Mouse (Mus musculus) CD8-positive naive resting alpha-beta T cell, adult 2 months (primary cell): ENCODE measurements around the gene Abtb2.

ENCODE experiments used
- DNase-seq, 2 experiments: peaks; one replicate each; pipeline ENCODE4 v3.0.0; 2022; ENCODE audit warnings: low read depth in 2 of 2, low spot score in 2 of 2

Gene Abtb2

GRCm38 (mm10) chr2:103613865-103614264 lies 47.8 kb downstream of the Abtb2 start:
- no peak for DNase-seq

DNA sequence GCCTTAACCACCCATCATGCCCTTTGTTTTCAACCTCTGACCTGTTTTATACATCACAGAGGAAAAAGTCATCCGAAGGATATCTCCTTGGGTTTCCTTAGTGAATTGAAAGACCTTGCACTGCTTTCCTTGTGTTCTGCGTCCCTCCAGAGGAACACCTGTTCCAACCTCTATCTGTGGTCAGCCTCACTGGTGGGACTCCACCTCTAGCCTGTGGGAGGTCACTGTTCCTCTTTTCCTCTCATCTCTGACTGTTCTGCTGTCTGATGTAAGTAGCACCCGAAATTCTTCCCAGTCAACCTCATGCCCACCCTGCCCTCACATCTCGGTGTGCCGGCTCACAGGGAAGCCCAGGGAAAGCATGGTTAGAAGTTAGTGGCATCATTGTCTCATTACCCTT lies 48.9 kb downstream of the Abtb2 start:
- DNase-seq: no peak

DNA sequence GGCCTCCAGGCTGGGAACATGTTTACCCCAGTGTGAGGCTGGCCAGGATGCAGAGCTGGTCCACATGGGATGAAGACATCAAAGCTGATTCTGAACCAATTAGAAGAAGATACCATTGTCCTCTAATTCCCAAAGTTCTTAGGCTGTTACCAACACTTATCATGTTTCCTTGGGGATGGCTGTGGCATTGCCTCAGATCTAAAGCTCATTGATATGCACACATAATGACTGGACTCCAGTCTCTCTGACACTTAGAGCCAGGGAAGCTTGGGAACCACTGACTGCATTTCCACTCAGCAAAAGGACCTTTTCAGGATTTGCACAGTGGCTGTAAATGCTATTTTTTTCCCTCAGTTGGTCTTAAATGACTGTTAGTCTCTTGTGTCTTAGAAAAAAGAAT lies 52.3 kb downstream of the Abtb2 start:
- DNase-seq: no peak

GRCm38 (mm10) chr2:103622950-103623349 lies 56.8 kb downstream of the Abtb2 start:
- no peak for DNase-seq

GRCm38 (mm10) chr2:103625349-103625932 lies 59.3 kb downstream of the Abtb2 start:
- no peak for DNase-seq

- no peak for DNase-seq
These were observed 61.0 kb downstream of the Abtb2 start for GRCm38 (mm10) chr2:103627101-103627500.

GRCm38 (mm10) chr2:103629956-103630355 lies 63.8 kb downstream of the Abtb2 start:
- DNase-seq: no peak

DNA sequence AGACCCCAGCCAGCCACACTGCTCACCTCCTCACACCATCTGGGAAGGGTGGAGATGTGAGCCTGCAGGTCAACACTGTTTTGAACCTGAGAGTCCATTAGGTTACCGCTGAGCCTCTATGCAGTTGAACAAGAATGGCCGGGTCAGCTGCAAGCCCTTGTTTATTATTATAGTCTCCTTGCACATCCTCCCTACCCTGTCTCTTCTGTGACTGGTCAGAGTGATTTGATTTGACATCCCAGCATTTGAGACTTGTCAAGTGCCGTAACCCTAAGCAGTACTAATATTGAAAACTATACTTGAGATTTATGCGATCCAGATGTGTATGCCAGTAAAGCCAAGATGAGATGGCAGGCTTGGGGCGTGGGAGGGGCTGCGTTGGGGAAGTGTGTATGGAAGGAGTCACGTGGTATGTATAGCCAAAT lies 65.2 kb downstream of the Abtb2 start:
- no peak for DNase-seq

DNA sequence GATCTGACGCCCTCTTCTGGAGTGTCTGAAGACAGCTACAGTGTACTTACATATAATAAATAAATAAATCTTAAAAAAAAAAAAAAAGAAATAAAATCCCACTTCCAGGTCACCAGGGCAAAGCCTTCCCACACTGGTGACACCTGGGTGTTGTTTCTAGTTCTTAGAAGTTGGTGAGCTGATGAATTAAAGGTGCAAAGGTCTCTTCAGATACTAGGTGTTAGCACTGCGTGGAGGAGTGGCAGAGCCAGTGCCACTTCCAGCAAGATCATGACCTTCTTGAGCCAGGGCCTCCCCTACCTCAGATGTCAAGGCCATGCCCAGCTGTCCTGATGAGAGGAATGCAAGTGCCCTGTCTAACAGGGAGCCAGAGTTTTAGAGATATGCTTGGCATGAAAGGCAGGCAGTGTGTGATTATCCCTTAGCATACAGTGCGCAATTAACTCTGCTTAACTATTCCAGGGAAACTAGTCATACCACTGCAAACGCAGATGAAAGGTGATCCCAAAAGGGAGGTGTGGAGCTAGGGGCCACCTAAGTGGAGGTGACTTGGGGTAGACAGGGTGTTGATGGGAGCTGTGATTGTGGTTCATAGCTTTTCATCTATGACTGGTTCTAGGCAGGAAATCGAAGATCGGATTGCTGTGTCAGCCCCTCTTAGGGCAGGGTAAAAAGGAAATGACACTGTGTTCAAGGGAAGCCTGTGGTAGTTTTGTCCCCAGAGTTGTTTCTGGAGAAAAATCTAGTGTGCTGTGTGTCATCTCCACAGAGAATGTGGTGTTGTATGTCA lies 66.2 kb downstream of the Abtb2 start:
- peak; percentile 39 to 55 for DNase-seq

GRCm38 (mm10) chr2:103632926-103633250 lies 66.8 kb downstream of the Abtb2 start:
- no peak for DNase-seq

DNA sequence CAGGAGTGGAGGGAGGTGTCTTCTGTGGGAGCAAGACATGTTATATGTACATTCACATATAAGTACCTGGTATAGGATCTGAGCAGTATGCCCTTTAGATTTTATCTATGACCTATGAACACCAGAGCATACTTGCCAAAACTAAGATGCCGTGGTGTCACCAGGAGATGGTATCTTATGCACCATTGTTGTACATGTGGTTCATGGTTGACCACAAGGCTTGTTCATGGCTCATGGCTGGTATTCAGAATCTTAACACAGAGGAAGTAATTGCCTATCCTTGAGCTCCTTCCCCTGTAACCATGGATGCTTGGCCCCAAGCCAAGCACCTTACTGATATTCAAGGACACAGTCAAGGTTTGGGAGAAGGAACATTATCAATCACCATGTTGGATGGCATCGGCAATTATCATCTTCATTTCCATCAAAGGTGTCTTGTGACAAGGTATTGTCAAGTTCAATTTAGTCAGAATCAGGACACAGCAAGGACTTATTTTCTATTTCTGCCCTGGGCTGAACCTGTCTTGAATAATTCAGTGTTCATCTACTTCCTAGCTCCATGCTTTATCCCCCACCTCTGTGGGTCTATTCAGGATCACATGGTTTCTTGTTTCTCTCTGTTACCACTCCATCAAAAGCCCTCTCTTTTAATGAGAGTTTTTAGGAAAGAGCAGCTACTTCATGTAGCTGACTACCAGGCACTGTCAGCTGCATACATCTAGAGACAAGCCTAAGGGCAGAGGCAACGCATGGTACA lies 69.8 kb downstream of the Abtb2 start:
- DNase-seq: no peak

GRCm38 (mm10) chr2:103637385-103637784 lies 71.3 kb downstream of the Abtb2 start:
- DNase-seq: no peak

- no peak for DNase-seq
These were observed 71.8 kb downstream of the Abtb2 start for GRCm38 (mm10) chr2:103637943-103638342.

- DNase-seq: no peak
These were observed 73.6 kb downstream of the Abtb2 start for GRCm38 (mm10) chr2:103639701-103640100.

DNA sequence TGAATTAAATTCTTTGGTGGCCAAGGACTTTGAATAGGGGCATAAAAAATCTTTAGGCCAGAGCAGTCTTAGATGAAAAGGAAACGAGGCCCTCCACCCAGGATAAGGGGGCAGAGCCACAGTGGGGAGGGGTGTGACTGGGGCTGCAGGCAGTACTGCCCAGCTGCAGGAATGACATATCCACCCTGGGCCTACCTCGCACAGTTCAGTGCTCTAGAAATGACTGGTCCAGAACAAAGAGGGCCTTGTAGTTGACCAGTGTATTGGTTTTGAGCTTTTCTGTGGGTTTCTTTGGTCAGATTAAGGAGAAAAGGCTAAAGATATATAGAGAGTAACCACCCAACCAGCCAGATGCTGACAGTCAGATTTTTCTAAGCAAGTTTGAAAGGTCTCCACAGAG lies 74.8 kb downstream of the Abtb2 start:
- DNase-seq: no peak

GRCm38 (mm10) chr2:103643584-103644211 lies 77.6 kb downstream of the Abtb2 start:
- no peak for DNase-seq

DNA sequence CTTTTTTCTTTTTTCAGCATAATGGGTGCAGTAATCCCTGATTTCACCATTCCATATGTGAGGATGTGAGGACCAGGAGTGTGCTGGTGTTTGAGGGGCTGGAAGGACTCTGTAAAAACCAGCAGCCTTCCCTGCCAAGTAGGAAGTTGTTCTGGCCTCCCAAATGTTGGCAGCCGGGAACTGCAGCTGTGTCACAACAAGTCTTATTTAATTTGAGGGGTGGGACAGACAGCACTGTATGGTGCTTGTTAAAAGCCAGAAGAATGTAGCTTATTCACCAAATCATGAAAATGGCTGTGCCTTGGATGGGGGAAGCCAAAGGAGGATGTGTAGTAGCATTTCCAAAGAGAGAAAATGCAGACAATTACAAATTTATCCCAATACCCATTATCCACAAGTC lies 78.3 kb downstream of the Abtb2 start:
- DNase-seq: no peak

GRCm38 (mm10) chr2:103650314-103650879 lies 84.3 kb downstream of the Abtb2 start:
- DNase-seq: no peak

DNA sequence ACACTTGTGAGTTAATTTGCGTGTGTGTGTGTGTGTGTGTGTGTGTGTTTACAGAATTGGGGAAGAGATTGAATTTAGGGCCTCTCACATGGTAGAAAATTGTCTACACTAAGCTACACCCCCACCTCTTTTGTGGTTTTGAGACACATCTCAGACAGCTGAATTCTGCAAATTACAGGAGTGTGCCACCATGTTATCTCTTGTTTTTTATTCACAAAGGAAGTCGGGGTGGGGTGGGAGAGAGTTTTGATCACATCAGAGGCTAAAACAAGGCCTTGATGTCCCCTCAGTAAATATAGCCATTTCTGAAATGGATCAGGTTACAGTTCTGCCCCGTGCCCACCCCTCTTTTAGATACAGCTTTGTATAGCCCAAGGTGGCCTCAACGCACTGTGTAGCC lies 86.0 kb downstream of the Abtb2 start:
- peak in 1 of 2 experiments; percentile 35 for DNase-seq

- DNase-seq: no peak
These were observed 88.9 kb downstream of the Abtb2 start for GRCm38 (mm10) chr2:103655037-103655436.

GRCm38 (mm10) chr2:103656028-103656427 lies 89.9 kb downstream of the Abtb2 start:
- DNase-seq: no peak
